Mouse (Mus musculus): ENCODE data around the gene Zfp316. TPM values are rescaled to one million over a fixed set of nuclear protein-coding genes. Genes with fewer than 3 reads are reported as not detected.

Gene Zfp316
- 0.12 and 0.26 TPM in 2 replicates for polyA plus RNA-seq (2015; fragmentation: Nextera tagmentation; extraction: Ambion mirVana)

GRCm38 (mm10) chr5:143269363-143270150 lies at the start of gene Zfp316:
Zfp316 (minus strand) TSS chr5:143270022.
- Histone ChIP-seq H3K36me3 (ENCODE audit: control insufficient read depth, insufficient read depth) (no peaks in the 10 kb centered on the region), H3K27ac (ENCODE audit: low read length) (no peak within 1 kb of the TSS), H3K9me3 (replicated peaks; ENCODE audit: control insufficient read depth, low read length) (no peaks in the 10 kb centered on the region), H3K9ac (ENCODE audit: low read depth, low read length) (peak within 1 kb of the TSS; percentile 72), H3K27me3 (ENCODE audit: control insufficient read depth, insufficient read depth, low read depth, low read length) (peaks cover 3% of the 10 kb centered on the region; the same call in 1 of the 2 replicates), H3K4me1 (ENCODE audit: control insufficient read depth, low read depth, low read length) (no peaks in the 10 kb centered on the region; the same call in none of the 2 replicates), H3K4me3 (ENCODE audit: low read depth, low read length) (peak within 1 kb of the TSS; percentile 73), H3K4me2 (ENCODE audit: low read depth, low read length) (peak within 1 kb of the TSS; percentile 80)
- 1% methylated on average over 58 of the region's 79 CpGs for WGBS (ENCODE audit: insufficient replicate concordance)
- peak; percentile 66 for ATAC-seq (ENCODE audit: low read depth)

GRCm38 (mm10) chr5:143317288-143317610 lies 47.4 kb upstream of the Zfp316 start:
- no peak overlapping the region for H3K9ac ChIP-seq (ENCODE audit: low read depth, low read length)
- no peak for ATAC-seq (ENCODE audit: low read depth)

GRCm38 (mm10) chr5:143316605-143317287 lies 46.9 kb upstream of the Zfp316 start:
- 82% methylated on average over 5 of the region's 5 CpGs for WGBS (ENCODE audit: insufficient replicate concordance)
- H3K27ac ChIP-seq (ENCODE audit: low read length): no peak overlapping the region
- no peaks in the 10 kb centered on the region for H3K9me3 ChIP-seq (replicated peaks; ENCODE audit: control insufficient read depth, low read length)
- no peak for ATAC-seq (ENCODE audit: low read depth)
- no peak overlapping the region for H3K4me3 ChIP-seq (ENCODE audit: low read depth, low read length)
- no peaks in the 10 kb centered on the region for H3K27me3 ChIP-seq (ENCODE audit: control insufficient read depth, insufficient read depth, low read depth, low read length)
- H3K9ac ChIP-seq (ENCODE audit: low read depth, low read length): no peak overlapping the region
- peaks cover 18% of the 10 kb centered on the region for H3K4me1 ChIP-seq (ENCODE audit: control insufficient read depth, low read depth, low read length)
- H3K36me3 ChIP-seq (ENCODE audit: control insufficient read depth, insufficient read depth): peaks cover 15% of the 10 kb centered on the region
- no peak overlapping the region for H3K4me2 ChIP-seq (ENCODE audit: low read depth, low read length)

More at GRCm38 (mm10) chr5:143317288-143317610, 47.4 kb upstream of the Zfp316 start:
- Histone ChIP-seq H3K4me2 (ENCODE audit: low read depth, low read length) (no peak overlapping the region), H3K27ac (ENCODE audit: low read length) (no peak overlapping the region), H3K27me3 (ENCODE audit: control insufficient read depth, insufficient read depth, low read depth, low read length) (no peaks in the 10 kb centered on the region), H3K4me1 (ENCODE audit: control insufficient read depth, low read depth, low read length) (peaks cover 18% of the 10 kb centered on the region), H3K9me3 (replicated peaks; ENCODE audit: control insufficient read depth, low read length) (no peaks in the 10 kb centered on the region), H3K4me3 (ENCODE audit: low read depth, low read length) (no peak overlapping the region), H3K36me3 (ENCODE audit: control insufficient read depth, insufficient read depth) (peaks cover 14% of the 10 kb centered on the region)
- WGBS (ENCODE audit: insufficient replicate concordance): 78% methylated on average over 8 of the region's 8 CpGs

GRCm38 (mm10) chr5:143315514-143315888 lies 45.7 kb upstream of the Zfp316 start:
- Histone ChIP-seq H3K9me3 (replicated peaks; ENCODE audit: control insufficient read depth, low read length) (no peaks in the 10 kb centered on the region), H3K4me1 (ENCODE audit: control insufficient read depth, low read depth, low read length) (peaks cover 27% of the 10 kb centered on the region), H3K9ac (ENCODE audit: low read depth, low read length) (0 out of 2 replicates have a peak overlapping the region, but pooled peaks have one; percentile 15), H3K27me3 (ENCODE audit: control insufficient read depth, insufficient read depth, low read depth, low read length) (no peaks in the 10 kb centered on the region), H3K4me2 (ENCODE audit: low read depth, low read length) (peak overlapping the region; percentile 61), H3K36me3 (ENCODE audit: control insufficient read depth, insufficient read depth) (peaks cover 19% of the 10 kb centered on the region), H3K27ac (ENCODE audit: low read length) (no peak overlapping the region), H3K4me3 (ENCODE audit: low read depth, low read length) (peak overlapping the region; percentile 83)
- ATAC-seq (ENCODE audit: low read depth): no peak
- WGBS (ENCODE audit: insufficient replicate concordance): 17% methylated on average over 8 of the region's 8 CpGs

- no peaks in the 10 kb centered on the region for H3K27me3 ChIP-seq (ENCODE audit: control insufficient read depth, insufficient read depth, low read depth, low read length)
- H3K27ac ChIP-seq (ENCODE audit: low read length): peak within 1 kb of the TSS; percentile 80
- peak; percentile 86 for ATAC-seq (ENCODE audit: low read depth)
- H3K4me3 ChIP-seq (ENCODE audit: low read depth, low read length): peak within 1 kb of the TSS; percentile 83
- H3K36me3 ChIP-seq (ENCODE audit: control insufficient read depth, insufficient read depth): peaks cover 20% of the 10 kb centered on the region
- H3K9ac ChIP-seq (ENCODE audit: low read depth, low read length): peak within 1 kb of the TSS; percentile 93
- peak within 1 kb of the TSS; percentile 95 for H3K4me2 ChIP-seq (ENCODE audit: low read depth, low read length)
- H3K9me3 ChIP-seq (replicated peaks; ENCODE audit: control insufficient read depth, low read length): no peaks in the 10 kb centered on the region
- peaks cover 30% of the 10 kb centered on the region for H3K4me1 ChIP-seq (ENCODE audit: control insufficient read depth, low read depth, low read length)
- under 1% methylated on average over 94 of the region's 101 CpGs for WGBS (ENCODE audit: insufficient replicate concordance)
Measured at GRCm38 (mm10) chr5:143314730-143315513, 45.1 kb upstream of the Zfp316 start, which contains the start of gene E130309D02Rik. E130309D02Rik (minus strand) TSS chr5:143315360.

GRCm38 (mm10) chr5:143314183-143314729 lies 44.4 kb upstream of the Zfp316 start:
- Histone ChIP-seq H3K36me3 (ENCODE audit: control insufficient read depth, insufficient read depth) (peaks cover 22% of the 10 kb centered on the region), H3K4me1 (ENCODE audit: control insufficient read depth, low read depth, low read length) (peaks cover 30% of the 10 kb centered on the region), H3K27ac (ENCODE audit: low read length) (peak overlapping the region; percentile 80), H3K27me3 (ENCODE audit: control insufficient read depth, insufficient read depth, low read depth, low read length) (no peaks in the 10 kb centered on the region), H3K4me3 (ENCODE audit: low read depth, low read length) (peak overlapping the region; percentile 83), H3K9ac (ENCODE audit: low read depth, low read length) (peak overlapping the region; percentile 93), H3K9me3 (replicated peaks; ENCODE audit: control insufficient read depth, low read length) (no peaks in the 10 kb centered on the region), H3K4me2 (ENCODE audit: low read depth, low read length) (peak overlapping the region; percentile 95)
- 8% methylated on average over 16 of the region's 16 CpGs for WGBS (ENCODE audit: insufficient replicate concordance)
- ATAC-seq (ENCODE audit: low read depth): peak; percentile 35; the same call in 1 of the 2 replicates

- Histone ChIP-seq H3K36me3 (ENCODE audit: control insufficient read depth, insufficient read depth) (peaks cover 35% of the 10 kb centered on the region), H3K9ac (ENCODE audit: low read depth, low read length) (no peak overlapping the region), H3K27me3 (ENCODE audit: control insufficient read depth, insufficient read depth, low read depth, low read length) (no peaks in the 10 kb centered on the region), H3K9me3 (replicated peaks; ENCODE audit: control insufficient read depth, low read length) (no peaks in the 10 kb centered on the region), H3K4me3 (ENCODE audit: low read depth, low read length) (no peak overlapping the region), H3K4me1 (ENCODE audit: control insufficient read depth, low read depth, low read length) (peaks cover 30% of the 10 kb centered on the region), H3K27ac (ENCODE audit: low read length) (no peak overlapping the region), H3K4me2 (ENCODE audit: low read depth, low read length) (no peak overlapping the region)
- ATAC-seq (ENCODE audit: low read depth): no peak
- WGBS (ENCODE audit: insufficient replicate concordance): 48% methylated on average over 8 of the region's 8 CpGs
Measured at GRCm38 (mm10) chr5:143311886-143312285, 42.1 kb upstream of the Zfp316 start.

GRCm38 (mm10) chr5:143309916-143310315 lies 40.1 kb upstream of the Zfp316 start:
- no peak overlapping the region for H3K4me2 ChIP-seq (ENCODE audit: low read depth, low read length)
- no peak overlapping the region for H3K4me3 ChIP-seq (ENCODE audit: low read depth, low read length)
- no peak overlapping the region for H3K27ac ChIP-seq (ENCODE audit: low read length)
- H3K9ac ChIP-seq (ENCODE audit: low read depth, low read length): no peak overlapping the region
- H3K4me1 ChIP-seq (ENCODE audit: control insufficient read depth, low read depth, low read length): peaks cover 26% of the 10 kb centered on the region
- H3K9me3 ChIP-seq (replicated peaks; ENCODE audit: control insufficient read depth, low read length): no peaks in the 10 kb centered on the region
- H3K36me3 ChIP-seq (ENCODE audit: control insufficient read depth, insufficient read depth): peaks cover 47% of the 10 kb centered on the region
- no peaks in the 10 kb centered on the region for H3K27me3 ChIP-seq (ENCODE audit: control insufficient read depth, insufficient read depth, low read depth, low read length)
- 95% methylated on average over 7 of the region's 7 CpGs for WGBS (ENCODE audit: insufficient replicate concordance)
- ATAC-seq (ENCODE audit: low read depth): no peak

Measured in liver, embryonic 16.5 days (tissue).